Mouse (Mus musculus): ENCODE results near the gene Pan2.
"Not testable (repeated sequence)": the region's sequence is repeated elsewhere in the genome, so short reads cannot be mapped to it uniquely, and the experiment has no call there.

Gene Pan2

GRCm38 (mm10) chr10:128283604-128284579, 19.2 kb upstream of the Pan2 start:
- DNase-seq (ENCODE audit: low read depth, low spot score), result peak; percentile 54

- DNase-seq (ENCODE audit: low read depth, low spot score), result not testable (repeated sequence)
Measured at GRCm38 (mm10) chr10:128290594-128290993, 12.5 kb upstream of the Pan2 start.

- no peak for DNase-seq (ENCODE audit: low read depth, low spot score)
Measured at GRCm38 (mm10) chr10:128296370-128297090, 6.6 kb upstream of the Pan2 start.

GRCm38 (mm10) chr10:128297221-128297620, 5.9 kb upstream of the Pan2 start:
- DNase-seq (ENCODE audit: low read depth, low spot score), result no peak

GRCm38 (mm10) chr10:128297622-128298021, 5.5 kb upstream of the Pan2 start:
- no peak for DNase-seq (ENCODE audit: low read depth, low spot score)

- DNase-seq (ENCODE audit: low read depth, low spot score), result no peak
Measured at GRCm38 (mm10) chr10:128298243-128298642, 4.9 kb upstream of the Pan2 start.

GRCm38 (mm10) chr10:128298702-128299171, 4.4 kb upstream of the Pan2 start, which contains the start of gene Il23a:
Gene Il23a, minus strand, starts transcription at chr10:128298752.
- DNase-seq (ENCODE audit: low read depth, low spot score), result no peak

GRCm38 (mm10) chr10:128302357-128302756, 778 bp upstream of the Pan2 start:
- DNase-seq (ENCODE audit: low read depth, low spot score), result peak; percentile 26

GRCm38 (mm10) chr10:128302785-128303125, 380 bp upstream of the Pan2 start:
- DNase-seq (ENCODE audit: low read depth, low spot score), result no peak

GRCm38 (mm10) chr10:128309654-128310053, 6.5 kb downstream of the Pan2 start:
- no peak for DNase-seq (ENCODE audit: low read depth, low spot score)

- DNase-seq (ENCODE audit: low read depth, low spot score), result no peak
Measured at GRCm38 (mm10) chr10:128310177-128310576, 7.0 kb downstream of the Pan2 start.

GRCm38 (mm10) chr10:128310902-128311301, 7.8 kb downstream of the Pan2 start:
- no peak for DNase-seq (ENCODE audit: low read depth, low spot score)

GRCm38 (mm10) chr10:128315578-128315977, 12.4 kb downstream of the Pan2 start:
- no peak for DNase-seq (ENCODE audit: low read depth, low spot score)

- DNase-seq (ENCODE audit: low read depth, low spot score), result no peak
Measured at GRCm38 (mm10) chr10:128321641-128322040, 18.5 kb downstream of the Pan2 start.

- DNase-seq (ENCODE audit: low read depth, low spot score), result no peak
Measured at GRCm38 (mm10) chr10:128322141-128323108, 19.3 kb downstream of the Pan2 start, which contains the start of gene Cnpy2. Gene Cnpy2, plus strand, starts transcription at chr10:128322459.

GRCm38 (mm10) chr10:128323516-128323915, 20.4 kb downstream of the Pan2 start:
- no peak for DNase-seq (ENCODE audit: low read depth, low spot score)

- DNase-seq (ENCODE audit: low read depth, low spot score), result no peak
Measured at GRCm38 (mm10) chr10:128326825-128327224, 23.7 kb downstream of the Pan2 start.

GRCm38 (mm10) chr10:128327610-128328009, 24.5 kb downstream of the Pan2 start:
- DNase-seq (ENCODE audit: low read depth, low spot score), result no peak

GRCm38 (mm10) chr10:128332358-128333249, 29.5 kb downstream of the Pan2 start:
- DNase-seq (ENCODE audit: low read depth, low spot score), result not testable (repeated sequence)

- peak; percentile 89 for DNase-seq (ENCODE audit: low read depth, low spot score)
Measured at GRCm38 (mm10) chr10:128335582-128335981, 32.4 kb downstream of the Pan2 start.

Data from c-Kit-negative CD71-positive TER-119-positive erythroid progenitor cells, embryonic 14.5 days (primary cell).